Mouse (Mus musculus) testis, adult 2 months (tissue): ENCODE data around the gene Selenow. TPM values are rescaled to one million over a fixed set of nuclear protein-coding genes. Genes with fewer than 3 reads are reported as not detected.

ENCODE experiments used
- H3K27ac ChIP-seq: fragments of 200-500 bp; 2 replicates; pipeline ENCODE4 v1.5.1; 2012; ENCODE audit warnings: low read depth, low read length; ENCODE audit not compliant: control insufficient read depth, insufficient read depth
- H3K27me3 ChIP-seq: fragments of 200-500 bp; 2 replicates; pipeline ENCODE4 v1.6.1; 2012; ENCODE audit warnings: mild to moderate bottlenecking, low read length, moderate library complexity; ENCODE audit not compliant: control insufficient read depth, insufficient read depth
- H3K36me3 ChIP-seq: fragments of 200-500 bp; 2 replicates; pipeline ENCODE4 v1.6.1; 2012; ENCODE audit warnings: mild to moderate bottlenecking, low read length; ENCODE audit not compliant: control insufficient read depth, insufficient read depth
- H3K4me1 ChIP-seq: fragments of 200-500 bp; 2 replicates; pipeline ENCODE4 v1.6.1; 2012; ENCODE audit warnings: low read length; ENCODE audit not compliant: control insufficient read depth, insufficient read depth
- H3K4me3 ChIP-seq: fragments of 200-500 bp; 2 replicates; pipeline ENCODE4 v1.5.1; 2012; ENCODE audit warnings: low read depth, mild to moderate bottlenecking, low read length, moderate library complexity, mixed read lengths; ENCODE audit not compliant: control insufficient read depth
- CTCF ChIP-seq: fragments of 200-500 bp; IDR thresholded peaks from 2 replicates; pipeline ENCODE4 v1.5.1; 2012; ENCODE audit warnings: low read depth, mild to moderate bottlenecking, inconsistent platforms, low read length, moderate library complexity; ENCODE audit not compliant: control insufficient read depth, insufficient read depth, insufficient replicate concordance
- POLR2A ChIP-seq: fragments of 200-500 bp; IDR thresholded peaks from 2 replicates; pipeline ENCODE4 v1.6.1; 2012; ENCODE audit warnings: low read depth, mild to moderate bottlenecking, inconsistent platforms, low read length, moderate library complexity; ENCODE audit not compliant: control insufficient read depth
- polyA plus RNA-seq: library from polyadenylated mRNA; depleted of rRNA; stranded (reverse); fragments of >200 nt; gene quantifications from 2 replicates; pipeline ENCODE4 v1.2.3, GENCODE M21; 2012; rRNA removed

The Selenow gene
- 409 and 443 TPM in 2 replicates for polyA plus RNA-seq

- Histone ChIP-seq H3K27ac (peak within 1 kb of the TSS; percentile 88), H3K4me3 (peak within 1 kb of the TSS; percentile 83), H3K27me3 (no peaks in the 10 kb centered on the region), H3K4me1 (peaks cover 19% of the 10 kb centered on the region), H3K36me3 (peaks cover 1% of the 10 kb centered on the region; the same call in 1 of the 2 replicates)
- TF ChIP-seq CTCF (no peak), POLR2A (peak; percentile 71)
Measured at GRCm38 (mm10) chr7:15922220-15922773, at the start of gene Selenow. Gene Selenow, minus strand, starts transcription at chr7:15922402.

- Histone ChIP-seq H3K36me3 (no peaks in the 10 kb centered on the region), H3K27ac (no peak overlapping the region), H3K4me3 (no peak overlapping the region), H3K4me1 (peaks cover 15% of the 10 kb centered on the region), H3K27me3 (no peaks in the 10 kb centered on the region)
- TF ChIP-seq POLR2A (no peak), CTCF (no peak)
Measured at GRCm38 (mm10) chr7:15969674-15970073, 47.5 kb upstream of the Selenow start.

- no peaks in the 10 kb centered on the region for H3K27me3 ChIP-seq
- no peaks in the 10 kb centered on the region for H3K36me3 ChIP-seq
- H3K4me3 ChIP-seq: no peak overlapping the region
- TF ChIP-seq POLR2A (no peak), CTCF (no peak)
- H3K27ac ChIP-seq: no peak overlapping the region
- H3K4me1 ChIP-seq: peaks cover 22% of the 10 kb centered on the region
Measured at GRCm38 (mm10) chr7:15968322-15968721, 46.1 kb upstream of the Selenow start.

- peaks cover 19% of the 10 kb centered on the region for H3K4me1 ChIP-seq
- H3K27ac ChIP-seq: no peak within 1 kb of the TSS
- TF ChIP-seq POLR2A (no peak), CTCF (peak; percentile 90)
- H3K36me3 ChIP-seq: no peaks in the 10 kb centered on the region
- peak within 1 kb of the TSS; percentile 73 for H3K4me3 ChIP-seq
- H3K27me3 ChIP-seq: no peaks in the 10 kb centered on the region
Measured at GRCm38 (mm10) chr7:15967312-15967711, 45.1 kb upstream of the Selenow start, which contains the start of gene Ehd2. Gene Ehd2, minus strand, starts transcription at chr7:15967567.

- Histone ChIP-seq H3K4me1 (peaks cover 15% of the 10 kb centered on the region), H3K4me3 (no peak overlapping the region)
- TF ChIP-seq POLR2A: no peak
- TF ChIP-seq CTCF: no peak
Measured at GRCm38 (mm10) chr7:15966489-15966888, 44.3 kb upstream of the Selenow start.

GRCm38 (mm10) chr7:15963798-15964652 is 41.8 kb upstream of the Selenow start:
- TF ChIP-seq POLR2A (no peak), CTCF (no peak)
- no peak overlapping the region for H3K27ac ChIP-seq
- no peaks in the 10 kb centered on the region for H3K36me3 ChIP-seq
- peaks cover 15% of the 10 kb centered on the region for H3K4me1 ChIP-seq
- no peak overlapping the region; the same call in 1 of the 2 replicates for H3K4me3 ChIP-seq
- H3K27me3 ChIP-seq: no peaks in the 10 kb centered on the region

More at GRCm38 (mm10) chr7:15966489-15966888, 44.3 kb upstream of the Selenow start:
- Histone ChIP-seq H3K36me3 (no peaks in the 10 kb centered on the region), H3K27me3 (no peaks in the 10 kb centered on the region), H3K27ac (no peak overlapping the region)

GRCm38 (mm10) chr7:15962311-15963288 is 40.4 kb upstream of the Selenow start:
- Histone ChIP-seq H3K4me1 (peaks cover 16% of the 10 kb centered on the region), H3K36me3 (no peaks in the 10 kb centered on the region), H3K4me3 (no peak overlapping the region), H3K27ac (peak overlapping the region; percentile 56), H3K27me3 (no peaks in the 10 kb centered on the region)
- TF ChIP-seq CTCF: no peak
- TF ChIP-seq POLR2A: no peak
